Mouse (Mus musculus) 3134 (cell line): Measurements from ENCODE around the gene Tas2r126.

ENCODE experiments used
- DNase-seq: peaks from one replicate; pipeline ENCODE4 v3.0.0-alpha.2; 2011; ENCODE audit warnings: low spot score; ENCODE audit not compliant: insufficient read length; ENCODE audit errors: extremely low read depth

The Tas2r126 gene

DNA sequence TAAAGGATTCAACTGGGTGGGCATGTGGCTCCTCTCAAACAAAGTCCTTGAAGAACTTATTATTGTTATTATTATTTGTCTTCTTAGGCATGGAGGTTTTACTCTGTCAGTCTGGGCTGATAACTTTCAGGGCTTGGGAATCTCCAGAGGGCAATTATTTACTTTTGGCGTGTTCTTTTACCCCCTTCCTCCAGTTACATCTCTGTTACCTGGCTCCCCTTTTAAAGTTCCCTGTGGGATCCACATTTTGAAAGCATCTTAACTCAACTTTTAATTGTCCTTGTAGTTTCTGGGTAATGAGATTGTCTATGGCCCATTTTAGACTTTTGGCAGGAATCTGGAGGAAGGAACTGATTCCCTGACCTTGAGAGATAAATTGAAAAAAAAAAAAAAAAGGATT, 41.9 kb downstream of the Tas2r126 start, which contains the start of gene Olfr457:
TSS of gene Olfr457 (minus strand) at position 101 of the 400 bp plus-strand sequence.
- DNase-seq, result no peak

DNA sequence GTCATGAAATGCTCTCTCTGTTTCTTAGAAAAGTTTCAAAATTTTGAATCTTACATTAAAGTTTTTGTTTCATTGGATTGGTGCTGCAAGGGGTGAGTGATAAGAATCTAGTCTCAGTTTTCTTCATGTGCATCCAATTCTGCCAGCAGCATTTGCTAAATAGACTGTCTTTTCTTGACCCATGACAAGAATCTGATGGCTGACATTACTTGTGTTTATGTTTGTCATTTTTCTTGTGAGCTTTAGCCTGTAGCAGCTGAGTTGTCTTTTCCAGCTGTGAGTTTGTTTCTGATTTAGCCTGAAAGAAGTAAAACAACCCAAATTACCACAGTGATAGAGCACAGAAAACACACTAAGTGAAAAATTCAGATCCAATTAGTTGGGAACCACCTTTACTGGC, 50.3 kb downstream of the Tas2r126 start:
- no peak for DNase-seq
